Mouse (Mus musculus): Measurements from ENCODE around the gene Prr5.
"Not testable (repeated sequence)": the region's sequence is repeated elsewhere in the genome, so short reads cannot be mapped to it uniquely, and the experiment has no call there.

The Prr5 gene

DNA sequence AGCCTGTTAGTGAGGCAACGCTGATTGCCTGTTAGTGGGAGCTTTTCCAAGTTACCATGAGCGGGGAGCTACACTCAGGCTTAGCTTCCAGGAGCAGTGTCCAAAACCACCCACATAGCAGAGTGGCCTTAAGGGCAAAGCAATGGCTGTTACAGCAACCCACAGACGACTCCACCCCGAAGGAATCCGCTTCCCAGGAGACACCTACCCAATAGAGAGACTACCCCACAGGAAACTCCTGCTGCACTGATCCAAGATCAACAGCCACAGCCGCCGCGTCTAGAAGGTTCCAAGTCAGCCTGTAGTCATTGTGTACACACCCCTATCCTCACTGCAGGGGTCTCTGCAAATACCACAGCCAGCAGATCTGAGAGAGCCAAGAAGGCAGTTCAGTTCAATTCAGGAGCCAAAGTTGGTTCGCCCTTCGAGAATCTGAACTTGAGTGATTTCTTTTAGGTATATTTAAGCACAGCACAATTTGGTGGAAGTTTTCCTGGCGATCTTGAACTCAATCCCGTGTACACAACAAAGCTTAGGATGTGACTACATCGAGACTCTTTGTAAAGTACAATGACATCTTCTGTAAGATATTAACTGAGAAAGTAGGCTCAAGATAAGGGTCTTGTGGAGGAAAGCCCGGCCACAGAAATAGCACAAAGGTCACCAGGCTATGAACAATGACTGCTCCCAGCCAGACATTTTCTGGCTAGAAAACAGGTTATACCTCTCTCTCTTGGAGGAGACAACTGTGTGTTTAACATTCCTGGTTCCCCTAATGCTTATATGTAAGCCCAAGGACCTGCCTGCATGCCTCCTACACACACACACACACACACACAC, 43.4 kb downstream of the Prr5 start:
- no peak for DNase-seq (ENCODE audit: extremely low read depth, low read depth)

GRCm38 (mm10) chr15:84714730-84715129, 45.3 kb downstream of the Prr5 start:
- DNase-seq (ENCODE audit: extremely low read depth, low read depth), result no peak

DNA sequence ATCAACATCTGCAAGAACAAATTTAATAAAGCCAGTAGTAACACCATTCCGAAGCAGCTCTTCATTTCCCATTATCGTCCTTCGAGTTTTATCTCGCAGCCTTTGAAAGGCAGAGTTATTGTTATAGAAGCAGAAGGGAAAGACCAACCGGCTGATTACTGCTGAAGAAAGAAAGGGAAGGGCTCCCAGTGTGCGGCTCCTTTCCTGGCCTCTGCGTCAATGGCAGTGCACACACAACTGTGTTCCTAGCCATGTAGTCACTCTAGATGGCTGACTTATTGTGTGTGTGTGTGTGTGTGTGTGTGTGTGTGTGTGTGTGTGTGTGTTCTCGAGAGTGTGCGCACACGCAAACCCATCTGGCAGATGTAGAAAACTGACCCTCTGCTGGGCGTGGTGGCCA, 45.7 kb downstream of the Prr5 start:
- no peak for DNase-seq (ENCODE audit: extremely low read depth, low read depth)

DNA sequence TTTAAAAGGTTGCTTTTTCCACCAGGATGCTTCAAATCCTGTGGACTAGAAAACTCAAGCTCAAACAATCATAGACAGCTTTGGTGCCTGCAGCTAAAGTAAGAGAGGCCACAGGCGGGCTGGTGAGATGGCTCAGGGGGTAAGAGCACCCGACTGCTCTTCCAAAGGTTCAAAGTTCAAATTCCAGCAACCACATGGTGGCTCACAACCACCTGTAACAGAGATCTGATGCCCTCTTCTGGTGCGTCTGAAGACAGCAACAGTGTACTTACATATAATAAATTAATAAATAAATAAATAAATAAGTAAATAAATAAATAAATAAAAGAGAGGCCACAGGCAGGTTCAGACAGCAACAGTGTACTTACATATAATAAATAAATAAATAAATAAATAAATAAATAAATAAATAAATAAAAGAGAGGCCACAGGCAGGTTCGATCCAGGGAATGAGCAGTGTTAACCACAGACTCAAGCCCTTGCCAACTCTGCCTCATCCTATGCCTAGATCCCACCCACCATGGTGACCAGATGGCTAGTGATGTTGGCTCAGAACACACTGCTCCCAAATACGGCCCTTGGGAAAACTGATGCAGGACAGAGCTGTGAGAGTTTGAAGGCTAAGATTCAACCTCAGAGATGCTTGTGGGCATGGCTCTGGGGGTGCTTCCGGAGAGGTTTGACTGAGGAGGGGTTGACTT, 48.3 kb downstream of the Prr5 start:
- DNase-seq (ENCODE audit: extremely low read depth, low read depth), result not testable (repeated sequence)

- DNase-seq (ENCODE audit: extremely low read depth, low read depth), result no peak
Measured at GRCm38 (mm10) chr15:84718785-84719184, 49.4 kb downstream of the Prr5 start.

DNA sequence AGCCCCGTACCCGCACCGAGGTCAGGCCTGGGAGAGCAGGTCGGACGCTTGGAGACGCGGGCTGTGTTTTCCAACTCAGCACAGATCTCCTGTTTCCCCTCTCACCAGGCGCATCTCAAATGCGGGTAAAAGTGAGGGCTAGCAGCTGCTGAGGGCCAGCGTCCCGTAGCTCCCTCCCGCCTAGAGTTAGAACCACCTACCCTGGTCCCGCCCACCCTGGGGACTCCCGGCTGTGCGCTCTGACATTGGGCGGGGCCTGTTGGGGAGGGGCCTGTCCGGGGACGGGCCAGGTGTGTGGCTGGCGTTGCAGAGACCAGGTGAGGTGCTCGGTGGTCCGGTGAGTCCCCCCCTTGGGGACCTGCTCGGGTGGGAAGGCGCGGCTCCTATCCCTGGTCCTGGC, 50.4 kb downstream of the Prr5 start, which contains the start of gene Arhgap8:
Gene Arhgap8, plus strand, starts transcription at position 262 of the 400 bp plus-strand sequence.
- no peak for DNase-seq (ENCODE audit: extremely low read depth, low read depth)

DNA sequence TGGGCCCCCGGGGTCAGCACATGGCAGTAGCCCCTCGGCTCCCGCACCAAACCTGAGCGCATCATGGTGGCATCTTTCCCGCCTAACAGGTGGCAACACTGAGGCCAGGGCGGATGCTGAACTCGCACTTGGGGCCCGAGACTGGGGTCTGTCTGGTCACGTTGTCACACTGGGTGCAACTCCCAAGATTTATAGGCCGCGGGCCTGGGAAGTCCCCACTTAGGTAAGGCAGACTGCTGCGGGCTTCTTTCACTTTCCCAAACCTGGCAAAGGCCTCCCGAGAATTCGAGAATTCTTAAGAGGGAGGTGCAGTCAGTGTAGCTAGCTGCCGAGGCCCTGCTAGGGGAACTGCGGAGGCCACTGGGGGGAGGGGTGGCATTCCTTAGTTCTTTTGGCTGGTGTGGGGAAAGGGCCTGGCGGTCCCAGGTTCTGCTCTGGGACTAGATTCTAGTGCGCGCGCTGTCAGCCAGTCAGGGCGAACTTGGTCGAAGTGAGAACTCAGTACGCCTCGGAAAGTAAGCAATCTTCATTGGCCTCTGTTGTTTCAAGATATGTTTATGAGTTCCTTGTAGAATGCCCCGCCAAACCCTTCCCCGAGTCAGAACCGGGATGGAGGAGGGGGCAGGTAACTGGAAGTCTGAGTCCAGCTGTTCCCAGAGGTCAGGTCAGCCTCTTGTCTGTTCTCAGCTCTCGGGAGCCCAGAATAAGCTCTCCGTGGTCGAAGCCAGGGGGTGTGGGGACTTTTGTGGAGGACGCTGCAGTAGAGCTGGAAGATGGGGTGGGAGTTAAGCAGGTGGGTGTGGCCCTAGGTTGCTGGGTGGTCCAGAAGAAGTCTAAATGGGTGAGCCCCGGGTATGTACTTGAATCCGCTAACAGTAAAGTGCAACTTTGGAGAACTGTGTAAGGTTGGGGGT, 51.1 kb downstream of the Prr5 start:
- DNase-seq (ENCODE audit: extremely low read depth, low read depth), result no peak

GRCm38 (mm10) chr15:84723656-84724055, 54.2 kb downstream of the Prr5 start:
- DNase-seq (ENCODE audit: extremely low read depth, low read depth), result not testable (repeated sequence)

DNA sequence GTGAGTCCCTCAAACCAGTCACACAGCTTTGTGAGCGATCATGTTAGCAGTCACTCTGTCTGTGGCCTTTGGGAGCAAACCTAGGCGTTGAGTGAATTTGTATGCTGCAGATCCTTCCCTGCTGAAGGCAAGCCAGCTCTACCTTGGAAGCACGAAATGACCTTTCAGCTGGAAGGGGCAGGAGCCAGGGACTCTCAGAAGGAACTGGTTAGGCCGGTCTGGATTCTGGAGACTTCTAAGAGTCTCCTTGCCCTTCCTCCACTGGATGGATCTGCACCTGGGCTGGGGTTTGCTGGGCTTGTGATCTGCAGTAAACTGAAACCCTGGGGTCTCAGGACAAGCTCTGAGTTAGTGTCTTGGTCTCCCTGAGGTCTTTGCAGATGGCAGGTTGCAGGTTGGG, 54.8 kb downstream of the Prr5 start:
- DNase-seq (ENCODE audit: extremely low read depth, low read depth), result no peak

GRCm38 (mm10) chr15:84729685-84730084, 60.3 kb downstream of the Prr5 start:
- DNase-seq (ENCODE audit: extremely low read depth, low read depth), result no peak

DNA sequence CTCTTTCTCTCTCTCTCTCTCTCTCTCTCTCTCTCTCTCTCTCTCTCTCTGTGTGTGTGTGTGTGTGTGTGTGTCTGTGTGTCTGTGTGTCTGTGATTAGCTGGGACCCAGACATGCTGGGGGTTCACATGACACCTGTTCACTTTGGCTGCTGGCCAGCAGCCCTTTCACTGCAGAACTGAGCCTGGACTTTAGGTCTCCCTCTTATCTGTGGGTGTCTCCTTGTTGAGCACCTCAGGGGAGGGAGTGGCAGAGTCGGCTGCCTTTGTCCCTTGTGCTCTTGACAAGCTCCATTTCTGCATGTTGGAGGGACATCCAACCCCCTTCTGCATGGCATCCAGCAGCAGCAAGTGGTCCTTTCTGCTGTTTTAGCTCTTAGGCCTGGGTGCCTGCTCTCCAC, 61.5 kb downstream of the Prr5 start:
- no peak for DNase-seq (ENCODE audit: extremely low read depth, low read depth)

DNA sequence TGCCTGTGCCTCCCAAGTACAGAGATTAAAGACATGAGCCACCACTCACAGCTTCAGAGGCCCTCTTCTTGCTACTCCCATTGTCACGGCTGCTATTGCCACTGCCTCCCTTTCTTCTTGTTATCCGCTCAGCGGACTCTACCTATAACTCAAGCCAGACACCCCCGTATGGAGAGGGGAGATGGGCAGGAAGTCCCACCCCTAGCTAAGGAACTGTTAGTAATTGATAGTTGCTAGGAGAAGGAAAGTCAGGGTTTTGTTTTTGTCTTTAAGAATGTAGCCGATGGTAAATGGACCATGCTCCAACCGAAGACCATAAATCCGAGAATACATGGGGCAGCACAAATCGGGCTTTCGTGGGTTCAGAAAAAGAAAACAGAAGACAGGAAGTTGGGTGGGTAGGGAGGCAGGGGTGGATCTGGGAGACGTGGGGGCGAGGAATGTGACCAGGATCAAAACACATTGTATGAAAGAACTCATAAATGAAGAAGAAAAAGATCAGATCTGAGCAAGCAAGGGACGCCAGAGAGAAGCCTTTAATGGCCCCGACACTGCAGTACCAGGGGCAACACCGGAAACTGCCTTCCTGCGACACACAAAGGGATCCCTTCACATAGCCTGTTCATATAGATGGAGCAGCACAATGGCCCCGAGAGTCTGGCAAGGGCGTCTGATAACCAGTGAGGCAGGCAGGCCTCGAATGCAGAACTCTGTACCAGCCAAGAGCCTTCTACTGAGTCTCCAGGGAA, 62.4 kb downstream of the Prr5 start:
- no peak for DNase-seq (ENCODE audit: extremely low read depth, low read depth)

- DNase-seq (ENCODE audit: extremely low read depth, low read depth), result no peak
Measured at GRCm38 (mm10) chr15:84732425-84732749, 63.0 kb downstream of the Prr5 start.

DNA sequence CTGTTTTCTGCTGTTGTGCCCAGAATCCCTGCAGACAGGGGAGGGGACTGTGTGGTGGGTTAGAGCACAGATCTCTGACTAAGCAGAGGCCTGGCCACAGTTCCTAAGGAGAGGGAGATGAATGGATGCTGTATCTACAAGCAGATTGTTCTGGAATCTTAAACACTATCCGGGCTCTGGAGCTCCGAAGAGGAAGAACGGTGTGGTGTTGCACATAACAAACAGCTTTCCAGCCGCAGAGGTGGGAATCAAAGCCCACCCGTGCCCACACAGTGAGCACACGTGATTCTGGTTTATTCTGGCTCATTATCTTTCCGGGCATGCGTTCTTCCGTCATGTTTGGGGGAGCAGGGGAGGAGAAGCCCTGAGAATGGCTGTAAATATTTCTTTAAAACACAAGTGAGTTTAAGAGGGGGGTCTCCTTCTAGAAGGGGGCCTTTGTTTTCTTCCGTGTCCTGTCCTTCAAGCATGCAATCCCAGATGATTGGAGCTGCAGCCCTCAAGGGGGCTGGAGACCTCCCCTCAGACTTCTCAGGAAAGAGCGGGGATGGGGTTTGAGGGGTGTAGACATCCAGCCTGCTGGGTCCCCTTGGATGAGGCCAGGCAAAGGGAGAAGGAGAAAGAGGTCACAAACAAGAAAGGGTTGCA, 67.0 kb downstream of the Prr5 start:
- DNase-seq (ENCODE audit: extremely low read depth, low read depth), result no peak

DNA sequence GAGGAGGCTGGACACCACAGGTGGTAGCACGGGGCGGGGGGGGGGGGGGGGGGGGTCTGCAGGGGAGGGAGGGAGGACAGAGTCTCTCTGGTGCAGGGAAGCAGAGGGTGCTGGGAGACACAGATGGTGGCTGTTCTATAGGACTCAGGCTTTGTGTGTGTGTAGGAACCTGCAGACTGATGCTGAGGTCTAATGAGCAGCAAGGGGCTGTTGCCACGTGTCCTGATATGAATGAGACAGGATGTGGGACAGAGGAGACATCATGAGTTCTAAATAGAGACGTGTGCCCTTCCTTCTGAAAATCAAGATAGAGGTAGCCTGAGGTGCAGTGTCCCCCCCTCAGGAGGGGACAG, 67.5 kb downstream of the Prr5 start:
- no peak for DNase-seq (ENCODE audit: extremely low read depth, low read depth)

GRCm38 (mm10) chr15:84738246-84738645, 68.8 kb downstream of the Prr5 start:
- no peak for DNase-seq (ENCODE audit: extremely low read depth, low read depth)

DNA sequence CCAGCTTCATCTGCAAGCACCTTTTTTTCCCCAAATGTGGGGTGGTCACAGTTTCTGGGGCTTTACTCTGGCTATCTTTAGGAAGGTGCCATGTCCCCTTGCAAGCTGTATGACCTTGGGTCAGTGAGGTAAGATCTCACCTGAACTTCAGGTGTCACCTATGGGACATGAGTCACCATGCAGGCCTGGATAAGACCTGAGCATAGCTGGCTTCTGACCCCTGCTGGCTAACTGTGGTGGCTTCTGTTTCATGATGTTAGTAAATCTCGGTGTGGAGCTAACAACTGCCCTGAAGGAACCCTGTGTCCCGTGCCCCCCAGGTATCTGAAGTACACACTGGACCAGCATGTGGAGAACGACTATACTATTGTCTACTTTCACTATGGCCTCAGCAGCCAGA, 72.2 kb downstream of the Prr5 start:
- no peak for DNase-seq (ENCODE audit: extremely low read depth, low read depth)

DNA sequence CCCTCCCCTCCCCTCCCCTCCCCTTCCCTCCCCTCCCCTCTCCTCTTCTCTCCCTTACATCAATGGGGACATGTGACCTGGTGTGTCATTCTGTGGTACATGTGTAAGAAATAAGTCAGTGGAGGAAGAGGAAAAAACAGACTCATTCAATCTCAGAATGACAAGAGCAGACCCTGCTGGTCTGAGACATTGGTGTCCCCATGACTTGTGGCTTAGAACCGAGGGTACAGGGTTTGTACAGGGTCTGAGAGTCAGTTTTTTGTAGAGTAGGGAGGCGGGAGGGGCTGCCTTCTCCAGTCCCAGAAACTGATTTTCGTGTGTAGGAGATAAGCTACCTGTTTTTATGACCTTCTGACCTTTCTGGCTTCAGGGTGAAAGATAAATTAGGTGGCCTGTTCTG, 73.9 kb downstream of the Prr5 start:
- DNase-seq (ENCODE audit: extremely low read depth, low read depth), result no peak

DNA sequence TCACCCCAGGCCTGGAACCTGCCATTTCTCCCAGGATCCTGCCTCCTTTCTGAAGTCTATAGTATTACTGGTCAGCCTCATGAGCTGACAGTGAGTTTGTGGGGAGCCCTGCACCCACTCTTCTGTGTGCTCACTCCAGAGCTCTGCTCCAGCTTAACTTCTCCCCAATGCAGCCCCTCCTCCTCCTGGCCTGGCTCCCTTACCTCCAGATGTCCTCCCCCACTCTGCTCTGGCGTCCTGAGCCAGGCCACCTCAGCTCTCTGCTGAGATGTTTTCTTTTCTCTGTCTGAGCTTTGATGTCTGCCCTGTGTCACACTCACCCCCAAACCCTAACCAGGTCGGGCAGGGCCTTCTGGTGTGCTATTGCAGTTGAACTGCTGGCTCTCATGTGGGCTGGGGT, 74.9 kb downstream of the Prr5 start:
- DNase-seq (ENCODE audit: extremely low read depth, low read depth), result no peak

- no peak for DNase-seq (ENCODE audit: extremely low read depth, low read depth)
Measured at GRCm38 (mm10) chr15:84745831-84746230, 76.4 kb downstream of the Prr5 start.

Data from MEL-GATA-1-ER (cell line).